Mouse (Mus musculus) ES-E14 (cell line): ENCODE data around the gene Aldh1a3.

Experiments
- HCFC1 ChIP-seq: IDR thresholded peaks from 2 replicates; pipeline ENCODE4 v1.6.1; 2012; ENCODE audit warnings: low read length, inconsistent platforms, borderline replicate concordance; ENCODE audit not compliant: insufficient read depth
- ZC3H11A ChIP-seq: IDR thresholded peaks from 2 replicates; pipeline ENCODE4 v1.6.1; 2012; ENCODE audit warnings: low read depth, mild to moderate bottlenecking, inconsistent platforms, low read length, borderline replicate concordance

DNA sequence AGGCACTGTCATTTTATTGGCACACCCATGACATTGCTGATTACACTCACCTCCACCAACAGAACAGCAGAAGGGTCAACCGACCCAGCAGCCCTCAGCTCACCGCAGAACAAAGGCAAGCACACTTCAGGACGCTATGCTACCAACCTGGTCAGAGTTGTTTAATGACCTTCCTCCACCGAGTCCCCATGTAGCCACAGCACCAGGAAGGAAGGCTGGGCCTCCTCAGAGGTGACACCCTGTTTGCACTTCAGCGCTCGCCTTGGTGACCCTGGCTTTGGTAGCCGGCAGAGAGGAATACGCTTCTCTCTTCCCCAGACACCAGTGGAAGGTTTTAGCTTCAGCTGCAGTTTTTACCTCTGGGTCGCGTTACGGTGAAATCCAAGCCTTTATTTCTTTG lies 77.6 kb downstream of the Aldh1a3 start:
- TF ChIP-seq ZC3H11A (no peak), HCFC1 (no peak)
